Mouse (Mus musculus) spleen, postnatal 10 days (tissue): ENCODE data around the gene Fignl2.
"Not testable (repeated sequence)": the region's sequence is repeated elsewhere in the genome, so short reads cannot be mapped to it uniquely, and the experiment has no call there.

Source experiments
- DNase-seq, 2 experiments: peaks; one replicate each; pipeline ENCODE4 v3.0.0; 2021 to 2022; ENCODE audit warnings: low spot score in 2 of 2

Gene Fignl2

DNA sequence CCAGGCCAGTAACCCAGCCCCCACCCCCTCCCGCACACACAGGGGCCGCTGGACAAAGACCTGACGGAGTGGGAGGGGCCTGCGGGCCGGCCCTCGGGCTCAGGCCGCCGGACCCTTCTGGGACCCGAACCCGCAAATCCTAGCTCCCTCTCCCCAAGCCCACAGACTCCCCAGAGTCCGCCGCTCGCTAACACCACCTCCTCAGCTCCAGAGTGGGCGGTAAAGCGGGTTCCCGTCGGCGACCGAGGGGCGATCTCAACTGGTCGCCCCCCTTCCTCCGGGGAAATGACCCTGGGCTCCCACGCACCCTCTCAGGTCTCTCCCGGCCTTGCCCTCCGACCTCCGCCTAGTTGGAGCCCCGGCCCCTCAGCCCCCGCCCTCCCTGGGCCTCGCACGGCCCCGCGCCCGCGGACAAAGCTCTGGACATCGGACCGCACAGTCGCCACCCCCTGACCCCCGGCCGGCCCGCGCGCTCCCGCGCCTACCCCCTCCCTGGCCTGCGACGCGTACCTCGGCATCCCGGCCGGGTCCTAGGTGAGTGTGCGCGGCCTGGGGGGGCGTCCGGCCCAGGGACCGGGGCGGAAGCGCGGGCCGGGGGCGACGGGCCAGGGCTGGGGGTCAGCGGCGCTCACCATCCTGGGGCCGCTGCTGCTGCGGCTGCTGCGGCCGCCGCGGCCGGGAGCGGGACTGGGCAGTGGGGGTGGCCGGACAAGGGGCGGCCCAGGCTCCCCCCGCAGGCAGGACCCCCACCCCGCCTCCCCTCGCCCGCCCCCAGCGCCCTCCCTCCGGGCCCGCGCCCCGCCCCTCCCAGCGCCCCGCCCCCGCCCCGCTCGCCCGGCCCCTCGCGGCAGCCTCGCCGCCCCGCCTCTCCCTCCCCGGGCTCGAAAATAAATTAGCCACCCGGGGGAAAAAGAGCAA lies at the start of gene Fignl2:
Gene Fignl2, minus strand, starts transcription at position 755 of the 918 bp plus-strand sequence.
- no peak for DNase-seq

GRCm38 (mm10) chr15:101126876-101127544 lies 48.6 kb upstream of the Fignl2 start:
- DNase-seq = no peak

GRCm38 (mm10) chr15:101125561-101125960 lies 47.2 kb upstream of the Fignl2 start:
- DNase-seq = no peak

DNA sequence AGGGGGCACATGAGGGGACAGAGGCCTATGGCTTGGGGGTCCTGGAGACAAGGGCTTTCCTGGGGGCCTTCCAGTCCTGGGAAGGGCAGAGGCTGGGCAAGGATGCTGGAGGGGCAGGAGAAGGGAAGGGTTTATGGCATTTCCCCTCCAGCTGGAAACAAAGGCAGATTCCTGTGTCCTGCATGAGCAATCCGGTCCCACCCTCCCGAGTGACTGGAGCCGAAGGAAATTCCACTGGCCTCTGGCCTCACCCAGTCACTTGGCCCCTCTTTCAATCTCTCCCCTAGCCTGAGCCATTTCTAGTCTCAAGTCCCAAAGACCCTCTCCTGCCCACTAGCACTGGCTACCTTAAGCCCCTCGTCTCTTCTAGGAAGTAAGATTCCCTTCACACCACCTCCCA lies 44.8 kb upstream of the Fignl2 start:
- DNase-seq = no peak

- DNase-seq = no peak
These were observed 43.9 kb upstream of the Fignl2 start for GRCm38 (mm10) chr15:101122290-101122589.

DNA sequence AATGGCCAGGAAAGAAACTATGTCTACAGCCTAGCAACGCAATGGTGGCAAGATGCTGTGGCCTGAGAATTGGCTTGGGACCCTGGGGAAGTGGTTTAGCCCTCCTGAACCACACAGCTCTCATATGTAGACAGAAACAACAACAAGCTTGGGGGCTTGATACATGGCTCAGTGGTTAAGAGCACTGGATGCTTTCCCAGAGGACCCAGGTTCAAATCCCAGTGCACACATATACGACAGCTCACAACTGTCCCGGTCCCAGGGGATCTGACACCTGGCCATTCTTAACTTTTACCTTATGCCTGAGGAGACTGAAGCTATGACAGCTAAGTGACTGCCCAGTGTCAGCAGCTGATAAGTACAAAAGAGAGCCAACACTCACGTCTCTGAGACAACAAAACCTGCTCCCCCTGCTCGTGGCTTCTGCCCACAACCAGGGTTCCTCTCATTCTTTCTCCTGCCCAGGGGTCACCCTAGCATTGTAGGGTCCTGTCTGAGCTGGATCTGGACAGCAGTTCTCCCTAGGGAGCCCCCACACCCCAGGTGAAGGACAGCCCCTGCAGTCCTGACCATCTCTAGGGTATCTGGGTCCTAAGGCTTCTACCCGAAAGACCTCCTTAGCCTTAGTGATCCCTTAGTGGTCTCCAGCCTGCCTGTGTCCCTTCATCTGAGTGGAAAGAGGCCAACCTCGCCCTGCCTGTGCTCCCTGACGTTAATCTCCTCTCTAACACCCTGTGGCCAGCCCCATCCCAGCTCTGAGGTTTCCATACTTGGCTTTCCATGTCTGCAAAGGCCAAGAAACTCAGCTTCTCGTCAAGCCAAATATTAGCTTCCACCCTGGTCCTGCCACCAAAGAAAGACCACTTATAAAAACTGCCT lies 43.3 kb upstream of the Fignl2 start:
- DNase-seq = no peak

GRCm38 (mm10) chr15:101118399-101119125 lies 40.2 kb upstream of the Fignl2 start:
- no peak for DNase-seq

GRCm38 (mm10) chr15:101115511-101116110 lies 37.2 kb upstream of the Fignl2 start, which contains the start of gene Ankrd33:
TSS of gene Ankrd33 (plus strand) at chr15:101115755.
- no peak for DNase-seq

- DNase-seq = not testable (repeated sequence)
These were observed 35.4 kb upstream of the Fignl2 start for GRCm38 (mm10) chr15:101113778-101114177.

GRCm38 (mm10) chr15:101113176-101113575 lies 34.8 kb upstream of the Fignl2 start:
- peak in 1 of 2 experiments; percentile 32 for DNase-seq

- DNase-seq = no peak
These were observed 29.7 kb upstream of the Fignl2 start for GRCm38 (mm10) chr15:101107906-101108671.

DNA sequence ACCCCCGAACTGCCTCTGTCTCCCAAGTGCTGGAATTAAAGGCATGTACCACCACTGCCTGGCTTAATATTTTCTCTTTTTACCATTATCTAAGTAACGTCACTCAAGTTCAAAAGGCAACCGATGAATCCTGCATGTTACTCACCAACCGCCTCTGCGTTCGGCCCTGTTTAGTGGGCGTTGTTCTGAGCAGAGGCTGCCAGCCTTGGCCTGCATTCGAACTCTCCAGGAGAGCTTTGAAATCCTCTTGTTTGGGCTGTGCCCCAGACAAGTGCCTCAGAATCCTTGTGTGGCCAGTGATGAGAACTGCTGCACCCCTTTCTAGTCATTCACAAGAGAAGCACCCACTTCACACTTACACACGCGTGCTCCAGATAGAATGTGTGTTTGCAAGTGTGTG lies 27.6 kb upstream of the Fignl2 start:
- DNase-seq = no peak

GRCm38 (mm10) chr15:101105496-101105994 lies 27.2 kb upstream of the Fignl2 start:
- peak; percentile 52 to 83 for DNase-seq

DNA sequence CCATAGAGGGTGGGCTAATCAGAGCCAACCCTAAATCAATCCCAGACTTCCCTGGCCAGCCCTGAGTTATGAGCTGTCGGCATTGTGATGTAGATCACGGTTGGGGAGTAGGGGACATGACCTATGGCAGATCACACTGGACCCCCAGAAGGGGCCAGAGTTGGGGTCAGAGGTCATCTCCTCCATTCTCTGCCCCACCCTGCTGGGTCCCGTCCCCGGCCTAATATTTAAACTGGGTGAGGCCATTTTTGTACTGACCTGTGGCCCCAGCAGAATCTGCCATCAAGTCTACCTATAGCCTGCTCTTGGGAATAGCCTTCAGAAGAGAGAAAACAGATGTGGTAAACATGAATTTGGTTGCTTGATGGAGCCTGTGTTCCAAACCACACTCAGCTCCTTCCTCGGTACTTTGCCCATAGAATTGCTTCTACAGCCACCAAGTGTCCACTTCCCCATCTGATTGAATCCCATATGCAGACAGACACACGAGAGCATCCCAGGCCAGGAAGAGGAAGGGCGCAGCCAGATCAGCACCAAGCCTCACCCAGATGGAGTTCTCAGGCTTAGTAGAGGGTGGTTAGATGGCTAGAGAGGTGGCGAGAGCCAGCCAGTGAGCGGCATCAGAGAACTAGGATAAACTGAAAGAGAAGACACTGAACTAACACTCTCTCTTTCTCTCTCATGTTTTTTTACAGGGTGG lies 25.4 kb upstream of the Fignl2 start:
- no peak for DNase-seq

GRCm38 (mm10) chr15:101100996-101101395 lies 22.6 kb upstream of the Fignl2 start:
- DNase-seq = no peak

GRCm38 (mm10) chr15:101097985-101098651 lies 19.8 kb upstream of the Fignl2 start:
- no peak for DNase-seq

DNA sequence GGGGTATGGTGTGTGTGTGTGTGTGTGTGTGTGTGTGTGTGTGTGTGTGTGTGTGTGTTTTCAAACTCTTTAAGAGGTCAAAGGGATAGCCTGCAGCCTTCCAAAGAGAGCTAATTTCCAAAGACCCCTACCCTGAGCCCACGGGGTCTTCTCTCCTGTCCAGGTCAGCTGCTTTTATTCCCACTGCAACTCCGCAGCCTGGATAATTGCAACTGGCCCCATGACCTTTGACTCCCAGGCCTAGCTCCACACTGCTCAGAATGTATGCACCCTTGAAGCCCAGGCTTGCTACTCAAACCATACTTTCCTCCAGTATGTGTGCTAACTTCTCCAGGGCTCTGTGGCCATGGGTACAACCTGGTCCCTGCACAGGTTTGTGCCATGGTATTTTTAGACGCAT lies 17.0 kb upstream of the Fignl2 start:
- DNase-seq = no peak

DNA sequence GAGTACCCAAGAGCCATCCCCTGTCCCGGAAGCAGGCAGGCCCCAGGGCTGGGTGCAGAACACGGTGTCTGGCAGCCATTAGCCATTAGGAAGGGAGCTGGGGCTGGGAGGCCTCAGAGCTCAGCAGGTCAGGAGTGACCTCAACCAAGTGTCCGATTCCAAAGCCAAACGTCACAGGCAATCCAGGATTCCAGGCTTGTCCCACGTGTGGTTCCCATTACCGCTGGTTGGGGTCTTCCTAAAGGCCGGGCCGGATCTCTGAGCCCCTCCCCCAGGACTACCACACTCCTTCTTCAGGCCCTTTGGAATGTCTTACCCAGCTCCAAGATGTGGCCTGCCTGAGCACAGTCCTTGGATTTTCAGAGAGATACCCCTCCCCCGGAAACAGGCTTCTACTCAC lies 16.6 kb upstream of the Fignl2 start:
- no peak for DNase-seq

GRCm38 (mm10) chr15:101093988-101094387 lies 15.6 kb upstream of the Fignl2 start:
- no peak for DNase-seq
